Mouse (Mus musculus) lung, postnatal 0 days (tissue): ENCODE measurements around the gene Ncstn. TPM values are rescaled to one million over a fixed set of nuclear protein-coding genes. Genes with fewer than 3 reads are reported as not detected.
A peak's percentile ranks its signal among the peaks of the same experiment; 100 is the strongest.

ENCODE experiments used
- ATAC-seq: fragments of 200-750 bp; cut with Nextera tagmentation; 2 replicates; pipeline ENCODE4 v1.8.0; 2017; ENCODE audit warnings: moderate library complexity
- DNase-seq: peaks from one replicate; pipeline ENCODE4 v3.0.0-alpha.2; 2016; ENCODE audit warnings: low spot score
- H3K27ac ChIP-seq: fragments of 300-500 bp; sonication (generic); 2 replicates; pipeline ENCODE4 v1.5.1; 2014; ENCODE audit warnings: antibody characterized with exemption, mild to moderate bottlenecking, low read length, mixed read lengths
- H3K27me3 ChIP-seq: fragments of 300-500 bp; sonication (generic); replicated peaks from 2 replicates; pipeline ENCODE4 v1.6.1; 2014; ENCODE audit warnings: low read length, mixed read lengths; ENCODE audit not compliant: insufficient read depth
- H3K36me3 ChIP-seq: fragments of 300-500 bp; sonication (generic); 2 replicates; pipeline ENCODE4 v1.6.1; 2014; ENCODE audit warnings: low read length, mixed read lengths; ENCODE audit not compliant: insufficient read depth
- H3K4me1 ChIP-seq: fragments of 300-500 bp; sonication (generic); 2 replicates; pipeline ENCODE4 v1.6.1; 2014; ENCODE audit warnings: antibody characterized with exemption, low read depth, low read length, mixed read lengths; ENCODE audit not compliant: insufficient read depth
- H3K4me2 ChIP-seq: fragments of 300-500 bp; sonication (generic); replicated peaks from 2 replicates; pipeline ENCODE4 v1.6.1; 2014; ENCODE audit warnings: low read depth, mild to moderate bottlenecking, low read length, moderate library complexity, mixed read lengths
- H3K4me3 ChIP-seq: fragments of 300-500 bp; sonication (generic); 2 replicates; pipeline ENCODE4 v1.5.1; 2014; ENCODE audit warnings: low read depth, low read length
- H3K9ac ChIP-seq: fragments of 300-500 bp; sonication (generic); replicated peaks from 2 replicates; pipeline ENCODE4 v1.6.1; 2014; ENCODE audit warnings: low read depth, mild to moderate bottlenecking
- H3K9me3 ChIP-seq: fragments of 300-500 bp; sonication (generic); 2 replicates; pipeline ENCODE4 v1.6.1; 2016; ENCODE audit warnings: low read length, mixed read lengths
- CTCF ChIP-seq: IDR thresholded peaks from 2 replicates; pipeline ENCODE4 v1.5.1; 2016; ENCODE audit warnings: antibody characterized with exemption, mild to moderate bottlenecking
- EP300 ChIP-seq: IDR thresholded peaks from 2 replicates; pipeline ENCODE4 v1.6.1; 2016; ENCODE audit warnings: antibody characterized with exemption, mild to moderate bottlenecking, control low read depth
- WGBS: fragments of 180-500 bp; shearing (Covaris S2); extraction: QIAGEN DNeasy Blood & Tissue Kit; methylation state at CpG from one replicate; pipeline ENCODE4 v1.1.7; 2014; 5-methylcytosine and 5-hydroxymethylcytosine counted together
- polyA plus RNA-seq: library from polyadenylated mRNA; unstranded; fragments of >200 nt; fragmentation: Nextera tagmentation; extraction: Ambion mirVana; gene quantifications from 2 replicates; pipeline ENCODE4 v1.2.1, GENCODE M21; 2015

The Ncstn gene
- polyA plus RNA-seq, 1 experiment from 2014 or later, result 108 TPM

- Histone ChIP-seq H3K4me3 (peak overlapping the region; percentile 88), H3K27ac (peak overlapping the region; percentile 57; the same call in 1 of the 2 replicates), H3K36me3 (no peaks in the 10 kb centered on the region), H3K9ac (peak overlapping the region; percentile 84), H3K4me2 (peak overlapping the region; percentile 92), H3K4me1 (peaks cover 4% of the 10 kb centered on the region; the same call in 1 of the 2 replicates), H3K27me3 (no peaks in the 10 kb centered on the region), H3K9me3 (no peaks in the 10 kb centered on the region)
- TF ChIP-seq CTCF (0 out of 2 replicates have a peak, but pooled peaks have one; percentile 11), EP300 (no peak)
- 2% methylated on average over 42 of the region's 54 CpGs for WGBS
- DNase-seq (peak; percentile 86), ATAC-seq (peak; percentile 95)
These were observed 55.4 kb downstream of the Ncstn start for GRCm38 (mm10) chr1:172027010-172027808.

GRCm38 (mm10) chr1:172026201-172026901 lies 56.2 kb downstream of the Ncstn start:
- no peaks in the 10 kb centered on the region for H3K9me3 ChIP-seq
- peak overlapping the region; percentile 84 for H3K9ac ChIP-seq
- ATAC-seq, result peak; percentile 32
- WGBS, result 2% methylated on average over 22 of the region's 23 CpGs
- no peaks in the 10 kb centered on the region for H3K27me3 ChIP-seq
- TF ChIP-seq EP300 (no peak), CTCF (no peak)
- peak overlapping the region; percentile 88 for H3K4me3 ChIP-seq
- H3K27ac ChIP-seq, result peak overlapping the region; percentile 57; the same call in 1 of the 2 replicates
- peaks cover 4% of the 10 kb centered on the region; the same call in 1 of the 2 replicates for H3K4me1 ChIP-seq
- DNase-seq, result peak; percentile 54
- peak overlapping the region; percentile 92 for H3K4me2 ChIP-seq
- no peaks in the 10 kb centered on the region for H3K36me3 ChIP-seq

- Histone ChIP-seq H3K9me3 (no peaks in the 10 kb centered on the region), H3K27ac (no peak overlapping the region), H3K27me3 (no peaks in the 10 kb centered on the region), H3K4me2 (no peak overlapping the region), H3K4me3 (no peak overlapping the region), H3K9ac (no peak overlapping the region), H3K4me1 (peaks cover 4% of the 10 kb centered on the region; the same call in 1 of the 2 replicates), H3K36me3 (no peaks in the 10 kb centered on the region)
- ATAC-seq (no peak), DNase-seq (no peak)
- TF ChIP-seq EP300 (no peak), CTCF (no peak)
- 53% methylated on average over 8 of the region's 8 CpGs for WGBS
These were observed 57.2 kb downstream of the Ncstn start for GRCm38 (mm10) chr1:172025201-172025904.

- H3K4me2 ChIP-seq, result no peak overlapping the region
- no peaks in the 10 kb centered on the region for H3K9me3 ChIP-seq
- no peak for ATAC-seq
- H3K9ac ChIP-seq, result no peak overlapping the region
- TF ChIP-seq CTCF (no peak), EP300 (no peak)
- H3K4me3 ChIP-seq, result no peak overlapping the region
- H3K4me1 ChIP-seq, result peaks cover 4% of the 10 kb centered on the region; the same call in 1 of the 2 replicates
- 65% methylated on average over 9 of the region's 9 CpGs for WGBS
- DNase-seq, result no peak
- no peaks in the 10 kb centered on the region for H3K27me3 ChIP-seq
- no peaks in the 10 kb centered on the region for H3K36me3 ChIP-seq
- no peak overlapping the region for H3K27ac ChIP-seq
These were observed 58.3 kb downstream of the Ncstn start for GRCm38 (mm10) chr1:172024140-172024895.

GRCm38 (mm10) chr1:172019863-172020521 lies 62.6 kb downstream of the Ncstn start:
- ATAC-seq (no peak), DNase-seq (no peak)
- no peak overlapping the region for H3K9ac ChIP-seq
- H3K27ac ChIP-seq, result no peak overlapping the region
- no peaks in the 10 kb centered on the region for H3K9me3 ChIP-seq
- WGBS, result 74% methylated on average over 10 of the region's 10 CpGs
- H3K4me1 ChIP-seq, result peaks cover 18% of the 10 kb centered on the region; the same call in 1 of the 2 replicates
- H3K27me3 ChIP-seq, result no peaks in the 10 kb centered on the region
- H3K36me3 ChIP-seq, result no peaks in the 10 kb centered on the region
- TF ChIP-seq EP300 (no peak), CTCF (no peak)
- no peak overlapping the region for H3K4me3 ChIP-seq
- H3K4me2 ChIP-seq, result no peak overlapping the region
